Mouse (Mus musculus) embryonic facial prominence, embryonic 15.5 days (tissue): ENCODE measurements at regions not wholly inside any gene's neighbourhood (a gene's known extent, or its start where the extent isn't known, plus 50 kb on each side); places are given as distances from the start of the nearest gene placed in this dataset.

Experiments
- ATAC-seq: fragments of 200-750 bp; cut with Nextera tagmentation; 2 replicates; pipeline ENCODE4 v1.8.0; 2017; ENCODE audit warnings: low read depth, moderate TSS enrichment; ENCODE audit not compliant: insufficient number of reproducible peaks, low FRiP score, low TSS enrichment
- H3K27ac ChIP-seq: fragments of 300-500 bp; sonication (generic); replicated peaks from 2 replicates; pipeline ENCODE4 v1.5.1; 2015; ENCODE audit warnings: mild to moderate bottlenecking, inconsistent platforms
- H3K27me3 ChIP-seq: fragments of 300-500 bp; sonication (generic); 2 replicates; pipeline ENCODE4 v1.6.1; 2015; ENCODE audit warnings: inconsistent platforms
- H3K36me3 ChIP-seq: fragments of 300-500 bp; sonication (generic); 2 replicates; pipeline ENCODE4 v1.6.1; 2015; ENCODE audit warnings: mild to moderate bottlenecking, inconsistent platforms
- H3K4me1 ChIP-seq: fragments of 300-500 bp; sonication (generic); 2 replicates; pipeline ENCODE4 v1.6.1; 2015; ENCODE audit warnings: inconsistent platforms
- H3K4me2 ChIP-seq: fragments of 300-500 bp; sonication (generic); replicated peaks from 2 replicates; pipeline ENCODE4 v1.6.1; 2015; ENCODE audit warnings: mild to moderate bottlenecking, inconsistent platforms
- H3K4me3 ChIP-seq: fragments of 300-500 bp; sonication (generic); replicated peaks from 2 replicates; pipeline ENCODE4 v1.5.1; 2015; ENCODE audit warnings: mild to moderate bottlenecking, inconsistent platforms
- H3K9ac ChIP-seq: fragments of 300-500 bp; sonication (generic); 2 replicates; pipeline ENCODE4 v1.6.1; 2015; ENCODE audit warnings: inconsistent platforms
- H3K9me3 ChIP-seq: fragments of 300-500 bp; sonication (generic); replicated peaks from 2 replicates; pipeline ENCODE4 v1.6.1; 2016; ENCODE audit warnings: inconsistent platforms
- WGBS: fragments of 180-500 bp; shearing (Covaris S2); methylation state at CpG from one replicate; pipeline ENCODE4 v1.1.7; 2015; 5-methylcytosine and 5-hydroxymethylcytosine counted together

- ATAC-seq: no peak
- no peaks in the 10 kb centered on the region for H3K36me3 ChIP-seq
- no peaks in the 10 kb centered on the region for H3K9me3 ChIP-seq
- no peaks in the 10 kb centered on the region for H3K27me3 ChIP-seq
- no peak overlapping the region for H3K4me3 ChIP-seq
- H3K4me1 ChIP-seq: peaks cover 26% of the 10 kb centered on the region
- H3K9ac ChIP-seq: no peak overlapping the region
- no peak overlapping the region for H3K27ac ChIP-seq
- H3K4me2 ChIP-seq: no peak overlapping the region
- WGBS: 86% methylated on average over 6 of the region's 6 CpGs
These were observed 50.0 kb upstream of the Tiparp start for GRCm38 (mm10) chr3:65478215-65478614.

GRCm38 (mm10) chr3:65477111-65477510 lies 51.1 kb upstream of the Tiparp start:
- H3K36me3 ChIP-seq: no peaks in the 10 kb centered on the region
- no peak for ATAC-seq
- H3K27ac ChIP-seq: no peak overlapping the region
- WGBS: 38% methylated on average over 4 of the region's 4 CpGs
- no peaks in the 10 kb centered on the region for H3K27me3 ChIP-seq
- H3K9ac ChIP-seq: no peak overlapping the region
- no peak overlapping the region for H3K4me3 ChIP-seq
- peaks cover 17% of the 10 kb centered on the region for H3K4me1 ChIP-seq
- no peaks in the 10 kb centered on the region for H3K9me3 ChIP-seq
- no peak overlapping the region for H3K4me2 ChIP-seq

- Histone ChIP-seq H3K27ac (no peak overlapping the region), H3K9ac (no peak overlapping the region), H3K4me1 (peaks cover 16% of the 10 kb centered on the region; the same call in 1 of the 2 replicates), H3K4me2 (no peak overlapping the region), H3K9me3 (no peaks in the 10 kb centered on the region), H3K27me3 (no peaks in the 10 kb centered on the region), H3K36me3 (no peaks in the 10 kb centered on the region), H3K4me3 (no peak overlapping the region)
- no peak for ATAC-seq
- WGBS: 68% methylated on average over 19 of the region's 19 CpGs
These were observed 51.9 kb upstream of the Tiparp start for GRCm38 (mm10) chr3:65476091-65476953.

GRCm38 (mm10) chr3:65474585-65474984 lies 53.6 kb upstream of the Tiparp start:
- no peaks in the 10 kb centered on the region for H3K36me3 ChIP-seq

GRCm38 (mm10) chr3:65471796-65472195 lies 56.4 kb upstream of the Tiparp start:
- Histone ChIP-seq H3K9ac (no peak overlapping the region), H3K4me1 (peaks cover 11% of the 10 kb centered on the region; the same call in 1 of the 2 replicates), H3K4me2 (no peak overlapping the region), H3K9me3 (no peaks in the 10 kb centered on the region), H3K4me3 (no peak overlapping the region), H3K36me3 (no peaks in the 10 kb centered on the region), H3K27ac (no peak overlapping the region), H3K27me3 (no peaks in the 10 kb centered on the region)
- no peak for ATAC-seq
- WGBS: 64% methylated on average over 7 of the region's 7 CpGs

More at GRCm38 (mm10) chr3:65474585-65474984, 53.6 kb upstream of the Tiparp start:
- Histone ChIP-seq H3K9ac (no peak overlapping the region), H3K4me1 (peaks cover 16% of the 10 kb centered on the region; the same call in 1 of the 2 replicates), H3K27me3 (no peaks in the 10 kb centered on the region), H3K4me2 (no peak overlapping the region), H3K9me3 (no peaks in the 10 kb centered on the region), H3K27ac (no peak overlapping the region), H3K4me3 (no peak overlapping the region)
- ATAC-seq: no peak; the same call in 1 of the 2 replicates
- 37% methylated on average over 7 of the region's 7 CpGs for WGBS

- Histone ChIP-seq H3K27me3 (no peaks in the 10 kb centered on the region), H3K4me2 (no peak overlapping the region), H3K27ac (no peak overlapping the region), H3K9ac (no peak overlapping the region), H3K4me3 (no peak overlapping the region), H3K9me3 (no peaks in the 10 kb centered on the region), H3K36me3 (no peaks in the 10 kb centered on the region), H3K4me1 (peaks cover 3% of the 10 kb centered on the region; the same call in 1 of the 2 replicates)
- no peak for ATAC-seq
- 79% methylated on average over 4 of the region's 4 CpGs for WGBS
These were observed 59.0 kb upstream of the Tiparp start for GRCm38 (mm10) chr3:65469207-65469606.

- Histone ChIP-seq H3K9me3 (no peaks in the 10 kb centered on the region), H3K9ac (no peak overlapping the region), H3K4me2 (no peak overlapping the region), H3K27me3 (no peaks in the 10 kb centered on the region), H3K36me3 (no peaks in the 10 kb centered on the region), H3K4me3 (no peak overlapping the region), H3K4me1 (peaks cover 3% of the 10 kb centered on the region; the same call in 1 of the 2 replicates), H3K27ac (no peak overlapping the region)
- 56% methylated on average over 5 of the region's 5 CpGs for WGBS
- ATAC-seq: no peak
These were observed 63.4 kb upstream of the Tiparp start for GRCm38 (mm10) chr3:65464769-65465168.

- no peak overlapping the region for H3K4me2 ChIP-seq
- H3K27ac ChIP-seq: no peak overlapping the region
- peaks cover 5% of the 10 kb centered on the region for H3K4me1 ChIP-seq
- no peaks in the 10 kb centered on the region for H3K9me3 ChIP-seq
- H3K27me3 ChIP-seq: no peaks in the 10 kb centered on the region
- H3K36me3 ChIP-seq: no peaks in the 10 kb centered on the region
- ATAC-seq: no peak
- no peak overlapping the region for H3K4me3 ChIP-seq
- WGBS: 53% methylated on average over 4 of the region's 4 CpGs
- H3K9ac ChIP-seq: no peak overlapping the region
These were observed 67.3 kb upstream of the Tiparp start for GRCm38 (mm10) chr3:65460936-65461335.

GRCm38 (mm10) chr3:65459702-65460101 lies 67.3 kb upstream of the Ssr3 start:
- H3K9me3 ChIP-seq: no peaks in the 10 kb centered on the region
- no peaks in the 10 kb centered on the region for H3K36me3 ChIP-seq
- H3K4me1 ChIP-seq: peaks cover 13% of the 10 kb centered on the region
- no peak overlapping the region for H3K27ac ChIP-seq
- H3K4me2 ChIP-seq: no peak overlapping the region
- H3K27me3 ChIP-seq: no peaks in the 10 kb centered on the region
- H3K4me3 ChIP-seq: no peak overlapping the region
- WGBS: 75% methylated on average over 5 of the region's 5 CpGs
- no peak overlapping the region for H3K9ac ChIP-seq
- no peak for ATAC-seq

- no peaks in the 10 kb centered on the region for H3K36me3 ChIP-seq
- WGBS: 80% methylated on average over 6 of the region's 6 CpGs
- ATAC-seq: no peak
- H3K4me2 ChIP-seq: no peak overlapping the region
- no peak overlapping the region for H3K4me3 ChIP-seq
- no peak overlapping the region for H3K9ac ChIP-seq
- no peaks in the 10 kb centered on the region for H3K27me3 ChIP-seq
- H3K27ac ChIP-seq: no peak overlapping the region
- peaks cover 12% of the 10 kb centered on the region for H3K4me1 ChIP-seq
- H3K9me3 ChIP-seq: no peaks in the 10 kb centered on the region
These were observed 65.5 kb upstream of the Ssr3 start for GRCm38 (mm10) chr3:65457931-65458330.

GRCm38 (mm10) chr3:65455597-65456284 lies 63.3 kb upstream of the Ssr3 start:
- peak overlapping the region; percentile 21; the same call in 1 of the 2 replicates for H3K4me2 ChIP-seq
- ATAC-seq: peak; percentile 90
- no peaks in the 10 kb centered on the region for H3K9me3 ChIP-seq
- H3K27me3 ChIP-seq: no peaks in the 10 kb centered on the region
- 24% methylated on average over 14 of the region's 14 CpGs for WGBS
- H3K4me1 ChIP-seq: peaks cover 12% of the 10 kb centered on the region
- H3K27ac ChIP-seq: peak overlapping the region; percentile 89
- no peak overlapping the region for H3K4me3 ChIP-seq
- H3K9ac ChIP-seq: no peak overlapping the region
- no peaks in the 10 kb centered on the region for H3K36me3 ChIP-seq
